Mouse (Mus musculus) lung, embryonic 16.5 days (tissue): ENCODE results near the gene Zfp26. TPM values are rescaled to one million over a fixed set of nuclear protein-coding genes. Genes with fewer than 3 reads are reported as not detected.

Experiments
- ATAC-seq: fragments of 200-750 bp; cut with Nextera tagmentation; 2 replicates; pipeline ENCODE4 v1.8.0; 2017; ENCODE audit warnings: low read depth, mild to moderate bottlenecking, moderate library complexity
- H3K27ac ChIP-seq: fragments of 300-500 bp; sonication (generic); 2 replicates; pipeline ENCODE4 v1.5.1; 2014; ENCODE audit warnings: mild to moderate bottlenecking, control low read depth, low read length
- H3K27me3 ChIP-seq: fragments of 300-500 bp; sonication (generic); 2 replicates; pipeline ENCODE4 v1.6.1; 2014; ENCODE audit warnings: low read depth, low read length, mixed read lengths; ENCODE audit not compliant: control insufficient read depth, insufficient read depth
- H3K36me3 ChIP-seq: fragments of 300-500 bp; sonication (generic); 2 replicates; pipeline ENCODE4 v1.6.1; 2014; ENCODE audit warnings: low read length; ENCODE audit not compliant: control insufficient read depth, insufficient read depth
- H3K4me1 ChIP-seq: fragments of 300-500 bp; sonication (generic); replicated peaks from 2 replicates; pipeline ENCODE4 v1.6.1; 2014; ENCODE audit warnings: low read length, mixed read lengths; ENCODE audit not compliant: control insufficient read depth, insufficient read depth
- H3K4me2 ChIP-seq: fragments of 300-500 bp; sonication (generic); 2 replicates; pipeline ENCODE4 v1.6.1; 2014; ENCODE audit warnings: low read depth, low read length, control low read depth
- H3K4me3 ChIP-seq: fragments of 300-500 bp; sonication (generic); 2 replicates; pipeline ENCODE4 v1.5.1; 2014; ENCODE audit warnings: mild to moderate bottlenecking, low read length, control low read depth
- H3K9ac ChIP-seq: fragments of 300-500 bp; sonication (generic); 2 replicates; pipeline ENCODE4 v1.6.1; 2014; ENCODE audit warnings: low read length, control low read depth
- H3K9me3 ChIP-seq: fragments of 300-500 bp; sonication (generic); 2 replicates; pipeline ENCODE4 v1.6.1; 2016; ENCODE audit warnings: low read length; ENCODE audit not compliant: control insufficient read depth
- WGBS: fragments of 180-500 bp; shearing (Covaris S2); extraction: QIAGEN DNeasy Blood & Tissue Kit; methylation state at CpG from one replicate; pipeline ENCODE4 v1.1.7; 2014; 5-methylcytosine and 5-hydroxymethylcytosine counted together
- polyA plus RNA-seq: library from polyadenylated mRNA; unstranded; fragments of >200 nt; fragmentation: Nextera tagmentation; extraction: Ambion mirVana; gene quantifications from 2 replicates; pipeline ENCODE4 v1.2.1, GENCODE M21; 2015

Zfp26 gene
- polyA plus RNA-seq, 1 experiment from 2014 or later: 20.5 TPM

GRCm38 (mm10) chr9:20384532-20385342, 75.2 kb downstream of the Zfp26 start, which contains the start of gene Zfp560:
Gene Zfp560, minus strand, starts transcription at chr9:20385177.
- peak within 1 kb of the TSS; percentile 87 for H3K9ac ChIP-seq
- H3K9me3 ChIP-seq: no peaks in the 10 kb centered on the region
- no peaks in the 10 kb centered on the region for H3K36me3 ChIP-seq
- peak within 1 kb of the TSS; percentile 82 for H3K27ac ChIP-seq
- peak; percentile 100 for ATAC-seq
- peak within 1 kb of the TSS; percentile 91 for H3K4me2 ChIP-seq
- no peaks in the 10 kb centered on the region for H3K27me3 ChIP-seq
- H3K4me3 ChIP-seq: peak within 1 kb of the TSS; percentile 77
- peaks cover 7% of the 10 kb centered on the region; the same call in 1 of the 2 replicates for H3K4me1 ChIP-seq
- 3% methylated on average over 40 of the region's 40 CpGs for WGBS

- H3K27me3 ChIP-seq: no peaks in the 10 kb centered on the region
- H3K9me3 ChIP-seq: no peaks in the 10 kb centered on the region
- no peak for ATAC-seq
- no peak overlapping the region for H3K9ac ChIP-seq
- WGBS: 75% methylated on average over 7 of the region's 7 CpGs
- H3K4me1 ChIP-seq: peaks cover 7% of the 10 kb centered on the region; the same call in 1 of the 2 replicates
- H3K4me3 ChIP-seq: peak overlapping the region; percentile 14; the same call in 1 of the 2 replicates
- H3K36me3 ChIP-seq: no peaks in the 10 kb centered on the region
- H3K27ac ChIP-seq: no peak overlapping the region
- H3K4me2 ChIP-seq: peak overlapping the region; percentile 91
These were observed 76.3 kb downstream of the Zfp26 start for GRCm38 (mm10) chr9:20383659-20384058.

Other genes starting within 250 kb of the Zfp26 start
- gene Olfr871, start 248.0 kb downstream of the Zfp26 start, polyA plus RNA-seq: not detected in 2 replicates
- gene Olfr872, start 223.0 kb downstream of the Zfp26 start, polyA plus RNA-seq: not detected in 2 replicates
- not detected in 2 replicates for gene Olfr39, start 177.8 kb downstream of the Zfp26 start, polyA plus RNA-seq
- not detected in 2 replicates for gene Olfr873, start 161.6 kb downstream of the Zfp26 start, polyA plus RNA-seq
- gene Olfr18, start 124.1 kb downstream of the Zfp26 start, polyA plus RNA-seq: not detected in 2 replicates
- gene Zfp560, start 75.0 kb downstream of the Zfp26 start, polyA plus RNA-seq: 38.5 and 40.0 TPM in 2 replicates
- 21.4 and 24.0 TPM in 2 replicates for gene Zfp426, start 32.6 kb upstream of the Zfp26 start, polyA plus RNA-seq
- 113 and 120 TPM in 2 replicates for gene Zfp266, start 61.3 kb upstream of the Zfp26 start, polyA plus RNA-seq
- 18.1 and 21.4 TPM in 2 replicates for gene Zfp846, start 121.1 kb upstream of the Zfp26 start, polyA plus RNA-seq
- gene Ubl5, start 182.7 kb upstream of the Zfp26 start, polyA plus RNA-seq: 422 and 439 TPM in 2 replicates
- gene Fbxl12, start 184.6 kb upstream of the Zfp26 start, polyA plus RNA-seq: 20.9 and 24.5 TPM in 2 replicates
- 47.4 and 50.3 TPM in 2 replicates for gene Pin1, start 191.9 kb upstream of the Zfp26 start, polyA plus RNA-seq